Mouse (Mus musculus): ENCODE data around the gene Frem2. TPM values are rescaled to one million over a fixed set of nuclear protein-coding genes. Genes with fewer than 3 reads are reported as not detected.

Frem2 gene
- total RNA-seq, 2 experiments from 2014 or later = 4.5 to 5.0 TPM

DNA sequence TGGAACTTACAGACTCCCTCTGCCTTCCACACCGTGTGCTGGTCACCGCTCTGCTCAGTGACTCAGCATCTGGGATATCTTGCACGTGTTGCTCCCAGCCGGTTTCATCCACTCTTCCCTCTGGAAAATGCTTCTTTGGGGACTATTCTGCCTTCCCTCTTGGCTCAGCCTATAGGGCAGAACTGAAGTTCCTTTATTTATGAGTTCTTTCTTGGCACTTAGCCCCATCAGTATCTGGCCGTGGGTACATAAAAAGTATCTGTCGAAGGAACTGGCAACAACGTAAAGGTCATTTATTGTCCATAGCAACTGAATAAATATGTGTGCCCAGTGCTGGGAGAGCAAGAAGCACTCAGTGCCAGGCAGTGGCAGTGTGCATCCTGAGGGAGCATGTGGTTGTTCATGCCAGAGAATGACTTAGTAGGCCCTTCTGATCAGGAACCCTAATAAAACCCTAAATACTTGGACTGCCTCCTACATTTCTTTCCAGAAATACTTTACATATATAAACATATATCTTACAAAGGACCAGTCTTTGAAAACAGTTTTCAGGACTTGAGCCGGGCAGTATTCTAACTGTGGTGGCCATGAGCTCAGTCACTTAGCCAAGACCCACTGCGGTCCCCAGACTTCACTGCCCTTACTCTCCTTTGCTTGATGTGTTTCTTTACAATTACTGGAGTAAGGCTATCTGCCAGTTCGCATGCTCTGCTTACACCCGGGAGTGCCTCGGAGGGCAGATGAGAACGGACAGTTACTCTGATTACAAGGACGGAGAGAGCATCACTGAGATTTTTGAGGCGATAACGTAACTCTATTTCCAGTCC is 99.6 kb downstream of the Frem2 start:
- no peak for DNase-seq (ENCODE audit: low spot score in 2 of 2)

- no peak for DNase-seq (ENCODE audit: low spot score in 2 of 2)
Measured at GRCm38 (mm10) chr3:53555031-53555952, 101.9 kb downstream of the Frem2 start.

DNA sequence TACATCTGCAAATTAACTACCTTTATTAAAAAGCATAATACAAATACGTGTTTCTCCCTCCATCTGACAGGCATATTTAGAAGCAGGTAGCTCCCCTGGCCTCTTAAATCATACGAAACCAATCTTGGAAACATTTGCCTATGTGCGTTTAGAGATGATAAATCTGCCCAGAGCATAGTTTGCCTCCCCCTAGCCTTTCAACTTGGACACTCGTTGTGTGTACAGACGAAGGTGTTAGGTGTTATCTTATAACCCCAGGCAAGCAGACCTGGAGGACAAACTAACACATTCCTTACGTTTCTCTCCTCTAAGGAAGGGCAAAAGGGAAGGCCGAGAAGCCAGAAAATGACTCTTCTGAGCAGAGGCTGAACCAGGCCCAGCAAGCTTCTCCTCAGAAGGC is 104.5 kb downstream of the Frem2 start:
- no peak for DNase-seq (ENCODE audit: low spot score in 2 of 2)

DNA sequence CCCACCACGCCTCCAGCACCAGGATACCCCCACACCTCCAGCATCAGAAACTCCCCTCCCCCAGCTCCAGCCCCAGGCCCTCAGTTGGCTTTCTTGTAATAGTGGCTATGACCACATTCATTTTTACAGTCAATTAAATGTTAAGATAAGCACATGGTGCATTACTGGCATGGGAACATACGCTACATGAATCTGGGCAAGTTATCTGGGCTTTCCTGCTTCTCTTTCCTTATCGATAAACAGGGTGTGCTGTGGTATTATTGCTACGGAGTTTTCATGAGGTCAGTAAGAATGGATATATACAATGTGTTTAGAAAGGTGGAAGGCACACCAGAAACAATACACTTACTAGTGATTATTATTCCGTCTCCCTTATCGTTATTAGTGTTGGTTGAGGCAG is 125.1 kb downstream of the Frem2 start:
- DNase-seq (ENCODE audit: low spot score in 2 of 2) = no peak

- DNase-seq (ENCODE audit: low spot score in 2 of 2) = no peak
Measured at GRCm38 (mm10) chr3:53530305-53530704, 126.8 kb downstream of the Frem2 start.

- DNase-seq (ENCODE audit: low spot score in 2 of 2) = peak; percentile 89 to 91
Measured at GRCm38 (mm10) chr3:53525737-53526136, 131.4 kb downstream of the Frem2 start.

DNA sequence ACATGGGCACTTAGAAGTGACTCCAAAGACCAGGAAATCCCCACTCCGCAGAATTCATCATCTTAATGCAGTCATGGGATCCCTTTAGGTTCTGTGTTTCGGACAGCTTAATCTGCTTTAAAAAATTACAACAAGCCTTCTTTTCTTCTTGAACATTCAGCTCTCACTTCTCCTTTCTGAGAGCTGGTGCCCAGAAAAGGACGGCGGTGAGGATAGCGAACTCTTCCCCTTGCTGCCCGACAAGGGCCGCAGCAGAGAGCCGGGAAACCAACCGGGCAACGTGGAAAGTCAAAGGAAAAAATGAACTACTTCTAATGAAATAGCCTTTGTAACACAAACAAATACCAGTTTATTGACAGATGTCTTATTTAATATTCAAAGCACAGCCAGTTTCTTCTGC is 134.4 kb downstream of the Frem2 start:
- peak; percentile 14 to 29 for DNase-seq (ENCODE audit: low spot score in 2 of 2)

- DNase-seq (ENCODE audit: low spot score in 2 of 2) = no peak
Measured at GRCm38 (mm10) chr3:53514221-53515065, 142.7 kb downstream of the Frem2 start.

GRCm38 (mm10) chr3:53513096-53513495 is 144.1 kb downstream of the Frem2 start:
- DNase-seq (ENCODE audit: low spot score in 2 of 2) = no peak

DNA sequence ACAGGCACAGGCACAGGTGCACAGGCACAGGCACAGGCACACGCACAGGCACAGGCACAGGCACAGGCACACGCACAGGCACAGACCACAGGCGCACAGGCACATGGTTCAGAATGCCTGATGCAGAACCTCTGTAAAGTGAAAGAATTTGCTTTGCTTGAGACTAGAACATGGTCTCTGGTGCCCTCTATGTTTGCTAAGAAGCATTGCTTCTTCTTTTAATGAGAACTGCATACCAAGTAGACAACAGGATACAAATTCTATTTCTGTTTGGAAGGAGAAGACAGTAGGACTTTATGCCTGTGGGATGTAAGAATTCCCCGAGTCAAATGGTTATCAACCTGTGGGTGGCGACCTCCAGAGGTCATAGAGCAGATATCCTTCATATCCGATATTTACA is 154.7 kb downstream of the Frem2 start:
- no peak for DNase-seq (ENCODE audit: low spot score in 2 of 2)

DNA sequence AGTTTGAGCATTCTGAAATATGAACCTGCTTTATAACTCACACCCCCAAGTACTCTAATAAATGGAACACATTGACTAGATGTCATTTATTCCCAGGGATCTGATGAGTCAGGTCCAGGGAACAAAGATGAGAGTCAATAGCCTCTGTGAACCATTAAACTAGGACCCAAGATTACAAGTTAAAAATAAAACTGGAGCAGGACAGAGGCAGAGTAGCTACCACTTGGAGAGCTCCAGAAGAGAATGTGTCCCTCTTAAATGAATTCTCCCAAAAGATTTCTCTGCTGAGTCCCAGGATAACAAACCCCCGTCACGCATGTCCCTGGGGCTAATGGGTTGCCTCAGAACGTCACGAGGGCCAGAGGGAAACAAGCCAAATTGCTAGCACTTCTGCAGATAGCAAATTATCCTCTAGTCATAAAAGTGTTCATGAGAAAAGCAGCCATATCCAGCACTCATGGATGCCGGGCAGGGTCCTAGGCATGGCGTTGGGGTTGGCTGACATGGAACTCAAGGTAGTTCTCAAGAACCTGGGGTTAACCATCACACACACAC is 158.7 kb downstream of the Frem2 start:
- DNase-seq (ENCODE audit: low spot score in 2 of 2) = no peak

GRCm38 (mm10) chr3:53488353-53488752 is 168.8 kb downstream of the Frem2 start, which contains the start of gene Stoml3:
TSS of gene Stoml3 (plus strand) at chr3:53488653.
- no peak for DNase-seq (ENCODE audit: low spot score in 2 of 2)

- no peak for DNase-seq (ENCODE audit: low spot score in 2 of 2)
Measured at GRCm38 (mm10) chr3:53486996-53487576, 170.1 kb downstream of the Frem2 start.

- no peak for DNase-seq (ENCODE audit: low spot score in 2 of 2)
Measured at GRCm38 (mm10) chr3:53486561-53486960, 170.6 kb downstream of the Frem2 start.

DNA sequence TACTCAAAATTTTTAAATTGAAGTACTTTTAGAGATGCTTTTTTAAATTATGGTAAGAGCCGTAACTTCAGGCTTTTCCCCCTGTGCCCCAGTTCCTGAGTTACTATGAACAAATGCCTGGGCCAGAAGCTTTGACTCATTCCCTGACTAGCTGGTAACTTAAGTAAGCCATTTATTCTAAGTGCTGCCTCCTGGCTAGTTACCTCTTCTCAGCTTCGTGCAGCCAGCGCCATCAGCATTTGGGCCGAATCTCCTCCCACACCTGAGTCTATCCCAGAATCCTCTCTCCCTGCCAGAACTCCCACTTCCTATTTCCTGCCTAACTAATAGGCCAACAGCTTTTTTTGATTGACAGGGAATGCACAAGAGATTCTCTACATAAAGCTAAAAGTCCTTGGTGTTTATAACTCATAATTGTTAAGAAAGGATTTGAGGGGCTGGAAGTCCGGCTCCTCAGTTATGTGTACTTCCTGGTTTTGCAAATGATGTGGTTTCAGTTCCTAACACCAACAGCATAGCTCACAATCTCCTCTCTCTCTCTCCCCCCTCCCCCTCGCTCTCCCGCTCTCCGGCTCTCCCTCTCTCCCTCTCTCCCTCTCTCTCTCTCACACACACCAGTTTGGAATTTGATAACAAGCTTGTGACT is 173.6 kb downstream of the Frem2 start:
- no peak for DNase-seq (ENCODE audit: low spot score in 2 of 2)

GRCm38 (mm10) chr3:53478419-53479046 is 178.6 kb downstream of the Frem2 start:
- DNase-seq (ENCODE audit: low spot score in 2 of 2) = no peak

DNA sequence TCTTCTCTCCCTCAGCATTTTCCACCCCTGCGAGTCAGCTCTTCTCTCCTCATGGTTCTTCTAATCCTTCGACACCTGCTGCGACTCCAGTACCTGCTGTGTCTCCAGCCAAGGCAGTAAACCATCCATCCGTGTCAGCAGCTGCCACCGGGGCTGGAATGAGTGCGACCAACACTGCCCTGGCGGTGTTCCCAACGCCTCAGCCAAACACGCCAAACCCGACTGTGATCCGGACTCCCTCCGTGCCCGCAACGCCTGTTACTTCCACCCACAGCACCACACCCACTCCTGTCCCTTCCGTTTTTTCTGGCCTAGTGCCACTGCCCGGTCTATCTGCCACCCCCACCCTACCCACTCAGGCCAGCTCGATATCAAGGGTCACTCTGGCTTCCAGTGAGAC is 179.7 kb downstream of the Frem2 start:
- no peak for DNase-seq (ENCODE audit: low spot score in 2 of 2)

DNA sequence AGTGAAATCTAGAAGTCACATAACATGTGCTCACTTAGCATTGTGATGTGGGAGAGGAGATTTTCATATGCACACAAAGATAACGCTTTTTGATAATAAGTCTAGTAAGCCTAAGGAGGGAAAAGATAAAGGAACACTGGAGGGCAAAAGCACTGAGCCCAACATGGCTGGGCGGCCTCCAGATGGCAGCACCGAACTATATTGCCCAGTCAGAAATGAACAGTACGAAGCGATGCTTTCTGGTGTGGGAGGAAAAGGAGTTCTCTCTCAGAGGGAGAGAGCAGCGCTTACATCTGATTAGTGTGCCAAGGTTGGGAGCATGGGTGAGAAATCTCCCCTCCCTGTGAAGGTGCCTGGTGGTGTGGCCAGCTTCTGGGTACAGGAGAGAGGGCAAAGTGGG is 181.3 kb downstream of the Frem2 start:
- DNase-seq (ENCODE audit: low spot score in 2 of 2) = peak; percentile 49 to 70

DNA sequence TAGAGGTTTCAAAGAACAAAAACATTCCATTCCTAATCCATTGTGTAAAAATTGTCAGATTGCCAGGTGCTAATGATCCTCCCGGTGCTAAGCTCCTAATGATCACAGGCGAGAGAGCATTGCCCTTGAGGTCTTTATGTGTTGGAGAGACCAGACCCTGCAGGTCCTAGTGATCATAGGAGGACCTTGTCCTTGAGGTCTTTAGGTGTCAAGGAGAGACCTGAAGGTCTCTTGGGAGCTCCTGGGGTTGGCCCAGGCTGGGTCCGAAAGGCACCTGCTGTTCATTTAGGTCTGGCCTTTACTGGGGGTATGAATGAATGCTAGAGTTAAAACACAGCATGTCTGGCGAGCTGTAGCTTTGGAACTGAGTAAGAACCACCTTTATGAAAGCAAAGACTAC is 183.0 kb downstream of the Frem2 start:
- no peak for DNase-seq (ENCODE audit: low spot score in 2 of 2)

GRCm38 (mm10) chr3:53472061-53472460 is 185.1 kb downstream of the Frem2 start:
- no peak for DNase-seq (ENCODE audit: low spot score in 2 of 2)

Data from layer of hippocampus, postnatal 10 days (tissue).